Mouse (Mus musculus) CD4-positive helper T cell, adult 2 months (primary cell): ENCODE measurements at regions not wholly inside any gene's neighbourhood (a gene's known extent, or its start where the extent isn't known, plus 50 kb on each side); places are given as distances from the start of the nearest gene placed in this dataset.
A peak's percentile ranks its signal among the peaks of the same experiment; 100 is the strongest.

Experiments used
- DNase-seq: peaks from one replicate; pipeline ENCODE4 v3.0.0-alpha.2; 2012; ENCODE audit warnings: low read depth, missing footprints, low spot score

DNA sequence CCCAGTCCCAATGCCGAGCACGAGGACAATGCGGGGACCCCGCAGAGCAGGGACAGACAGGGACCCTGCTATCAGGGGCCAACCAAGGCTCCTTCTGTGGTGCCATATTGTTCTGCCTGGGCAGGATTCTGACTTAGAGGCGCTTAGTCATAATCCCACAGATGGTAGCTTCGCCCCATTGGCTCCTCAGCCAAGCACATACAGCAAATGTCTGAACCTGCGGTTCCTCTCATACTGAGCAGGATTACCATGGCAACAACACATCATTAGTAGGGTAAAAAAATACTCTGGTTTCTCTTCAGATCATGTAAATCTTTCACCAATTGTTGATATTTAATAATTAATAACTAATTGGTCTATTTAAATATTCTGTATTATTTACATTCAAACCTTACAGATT lies 2140.3 kb upstream of the Cdh20 start:
- peak; percentile 86 for DNase-seq

DNA sequence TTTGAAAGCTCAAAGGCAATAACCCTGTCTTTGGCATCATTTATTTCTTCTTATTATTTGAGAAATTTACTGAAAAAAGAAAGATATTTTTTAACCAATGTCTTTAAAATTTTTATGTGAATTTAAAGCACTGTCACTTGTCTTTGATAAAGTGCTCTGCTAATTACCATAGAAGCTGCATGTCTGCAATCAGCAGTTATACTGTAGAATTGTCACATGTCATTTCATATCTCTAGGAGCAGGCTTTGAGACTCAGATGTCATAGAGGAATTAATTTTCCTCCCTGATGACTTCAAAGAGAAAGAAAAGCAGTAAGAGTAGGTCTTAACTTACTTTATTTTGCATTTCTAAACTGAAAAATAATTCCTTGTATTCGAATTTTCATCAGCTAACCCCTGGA lies 2123.9 kb upstream of the Cdh20 start:
- no peak for DNase-seq

GRCm38 (mm10) chr1:102687367-102688070 lies 2080.8 kb upstream of the Cdh20 start:
- DNase-seq: no peak

DNA sequence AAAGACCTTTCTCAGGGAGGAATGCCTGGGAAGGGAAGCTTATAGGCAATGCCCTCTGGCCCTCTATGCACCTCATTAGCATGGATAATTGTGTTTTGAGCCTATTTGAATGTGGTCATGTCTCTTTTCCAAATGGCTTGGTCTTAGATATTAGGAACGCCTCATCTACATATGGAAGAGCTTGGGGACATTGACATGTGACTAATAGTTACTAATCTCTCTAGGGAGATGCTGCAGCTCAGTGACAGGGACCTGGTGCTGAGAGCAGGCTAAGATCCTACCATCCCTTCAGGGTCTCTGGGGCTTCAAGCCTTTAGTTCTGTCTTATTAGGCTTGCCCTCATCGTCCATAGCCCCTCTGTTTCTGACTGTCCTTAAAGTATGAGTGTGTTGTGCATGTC lies 2051.9 kb upstream of the Cdh20 start:
- DNase-seq: no peak

- DNase-seq: no peak
These were observed 2034.3 kb upstream of the Cdh20 start for GRCm38 (mm10) chr1:102733991-102734390.

DNA sequence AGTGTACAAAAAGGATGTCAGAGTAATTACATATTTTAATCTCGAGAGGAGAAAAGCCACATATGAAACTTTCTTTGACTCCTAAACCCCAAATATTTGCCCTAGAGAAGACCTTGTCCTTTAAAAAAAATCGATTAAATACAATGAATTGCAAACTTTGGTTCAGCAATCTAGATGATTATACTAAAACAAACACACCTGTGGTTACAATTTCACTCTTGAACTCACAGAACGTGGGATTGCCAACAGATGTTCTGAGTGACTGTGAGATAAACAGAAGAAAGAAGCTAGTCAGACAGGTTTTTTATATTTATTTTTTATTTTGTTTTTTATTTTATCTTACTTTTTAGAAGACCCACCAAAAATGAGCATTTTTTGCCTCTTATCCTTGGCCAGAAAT lies 2032.9 kb upstream of the Cdh20 start:
- no peak for DNase-seq

GRCm38 (mm10) chr1:102757941-102758340 lies 2010.4 kb upstream of the Cdh20 start:
- no peak for DNase-seq
